Mouse (Mus musculus): ENCODE results near the gene Ssbp1.

Ssbp1 gene

DNA sequence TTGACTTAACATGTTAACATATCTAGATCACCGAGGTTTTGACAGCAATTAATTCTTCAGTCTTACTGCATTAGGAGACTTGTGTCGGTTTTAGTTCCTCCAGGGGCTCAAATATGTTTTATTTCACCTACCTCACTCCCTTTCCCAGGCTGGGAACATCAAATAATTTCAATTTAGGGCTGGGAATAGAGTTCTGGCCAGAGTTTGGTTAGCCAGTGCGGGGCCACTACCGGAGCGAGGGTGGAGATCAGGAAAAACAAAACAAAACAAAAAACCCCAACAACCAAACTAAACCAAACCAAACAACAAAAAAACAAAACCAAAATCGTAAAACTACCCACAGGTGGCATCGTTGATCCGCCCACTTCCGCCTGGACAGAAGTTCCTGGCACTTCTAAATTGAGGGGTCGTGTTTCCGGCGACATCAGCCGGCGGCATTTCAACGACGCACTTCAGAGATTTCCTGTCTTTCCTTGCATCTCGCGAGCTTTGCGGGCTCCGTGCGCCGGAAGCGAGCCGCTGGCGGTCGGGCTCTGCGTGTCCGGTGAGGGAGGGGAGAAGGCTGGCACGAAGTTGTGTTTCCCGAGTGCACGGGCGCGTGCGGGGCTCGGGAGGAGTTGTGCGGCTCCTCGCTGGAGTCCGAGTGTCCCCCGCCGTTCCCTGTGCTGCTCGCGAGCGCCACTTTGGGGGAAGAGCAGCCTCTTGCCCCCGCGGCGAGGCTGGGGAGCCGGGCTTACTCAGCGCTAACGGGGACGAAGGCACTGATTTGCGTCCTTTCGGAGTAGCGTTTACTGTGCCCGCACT lies at the start of gene Ssbp1:
Gene Ssbp1 (plus strand): TSS at position 437 of the 804 bp plus-strand sequence.
- in situ Hi-C loops (cut with MboI; ENCODE audit: unreplicated experiment in 2 of 2) = loop anchor here (5.0 to 25.0 kb wide), 6 partner anchors 34 to 1084 kb away; partner anchors contain the start of genes Agk (in 2 of the 2), Mrps33 (in 2 of the 2), E330009J07Rik (in 1 of the 2) and Wee2 (in 1 of the 2)

- in situ Hi-C loops (cut with MboI; ENCODE audit: unreplicated experiment in 2 of 2) = loop anchor here in 1 of 2 experiments (5.0 kb wide), 1 partner anchor 264 kb away; no protein-coding TSS in a partner anchor
Measured at GRCm38 (mm10) chr6:40423013-40423412, 48.1 kb upstream of the Ssbp1 start.

DNA sequence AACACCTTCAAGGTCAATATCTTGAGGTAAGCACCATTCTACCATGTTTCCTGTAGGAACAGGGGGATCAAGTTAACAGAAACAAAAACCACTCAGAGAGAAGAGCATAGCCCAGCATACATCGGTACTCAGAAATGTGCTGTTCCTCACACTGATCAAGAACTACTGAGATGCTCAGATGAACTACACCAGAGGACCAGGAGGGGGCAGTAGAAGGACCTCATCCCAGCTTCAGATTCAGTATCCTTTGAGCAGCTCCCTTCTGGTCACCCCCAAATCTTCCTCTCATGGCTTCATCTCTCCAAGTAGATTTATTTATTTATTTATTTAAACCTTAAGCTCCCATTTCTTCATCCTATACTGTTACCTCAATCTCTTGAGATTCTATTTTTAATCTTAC lies 47.4 kb upstream of the Ssbp1 start:
- in situ Hi-C loops (cut with MboI; ENCODE audit: unreplicated experiment in 2 of 2) = loop anchor here in 1 of 2 experiments (5.0 kb wide), 1 partner anchor 264 kb away; no protein-coding TSS in a partner anchor

DNA sequence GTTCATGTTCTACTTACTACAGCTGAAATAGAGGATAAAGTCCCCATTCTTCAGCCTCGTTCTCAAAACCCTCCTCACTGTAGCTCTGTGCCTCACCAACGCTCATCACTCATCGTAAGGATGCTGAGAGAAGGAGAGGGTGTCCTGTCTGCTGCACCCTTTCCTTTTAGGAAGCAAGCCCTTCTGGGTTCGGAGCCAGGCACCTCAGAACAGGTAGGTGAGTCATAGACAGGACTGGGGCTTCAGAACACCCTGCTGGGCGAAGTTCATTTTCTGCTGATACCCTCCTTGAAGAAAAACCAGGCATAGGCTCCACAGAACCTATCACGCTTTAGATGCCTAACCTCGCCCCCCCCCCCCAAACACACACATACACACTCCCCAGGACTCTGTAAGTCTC lies 43.7 kb upstream of the Ssbp1 start:
- in situ Hi-C loops (cut with MboI; ENCODE audit: unreplicated experiment in 2 of 2) = loop anchor here in 1 of 2 experiments (5.0 kb wide), 1 partner anchor 35 kb away; no protein-coding TSS in a partner anchor

DNA sequence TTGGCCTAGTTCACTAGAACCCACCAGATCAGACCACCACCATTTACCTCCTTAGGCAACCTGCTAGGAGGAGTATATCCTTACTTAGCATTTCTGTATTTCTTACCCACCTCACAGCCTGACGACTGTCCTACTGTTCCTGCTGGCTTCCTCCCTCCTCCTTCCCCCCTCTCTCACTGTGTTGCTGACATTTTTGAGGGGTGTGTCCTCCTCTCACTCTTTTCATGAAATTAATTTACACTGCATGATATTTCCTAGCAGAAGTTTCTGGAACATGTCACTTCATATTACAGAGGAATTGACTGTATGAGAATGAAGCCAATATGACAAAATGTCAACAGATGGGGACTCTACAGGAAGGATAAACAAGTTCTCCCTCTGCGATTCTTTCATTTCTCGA lies 42.5 kb upstream of the Ssbp1 start:
- in situ Hi-C loops (cut with MboI; ENCODE audit: unreplicated experiment in 2 of 2) = loop anchor here in 1 of 2 experiments (5.0 kb wide), 1 partner anchor 34 kb away; no protein-coding TSS in a partner anchor

DNA sequence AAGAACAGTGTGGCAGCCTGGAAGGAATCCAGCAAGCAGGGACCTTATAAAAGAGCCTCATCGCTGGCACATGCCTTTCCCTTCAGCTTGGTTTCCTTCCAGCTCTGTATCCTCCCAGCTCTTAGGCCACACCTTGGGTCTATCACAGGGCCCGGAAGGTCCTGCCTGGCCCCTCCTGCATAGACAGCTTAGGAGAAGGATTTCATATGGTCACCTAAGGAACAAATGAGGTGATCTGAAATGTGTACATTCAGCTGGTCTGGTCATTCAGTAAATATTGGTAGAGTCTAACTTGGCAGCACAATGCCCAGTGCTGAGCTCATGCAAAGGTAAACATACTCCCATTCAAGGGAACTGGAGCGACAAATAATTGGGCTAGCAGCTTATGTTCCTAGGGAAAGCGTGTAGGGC lies 41.6 kb upstream of the Ssbp1 start:
- in situ Hi-C loops (cut with MboI; ENCODE audit: unreplicated experiment in 2 of 2) = loop anchor here in 1 of 2 experiments (5.0 kb wide), 1 partner anchor 33 kb away; no protein-coding TSS in a partner anchor

DNA sequence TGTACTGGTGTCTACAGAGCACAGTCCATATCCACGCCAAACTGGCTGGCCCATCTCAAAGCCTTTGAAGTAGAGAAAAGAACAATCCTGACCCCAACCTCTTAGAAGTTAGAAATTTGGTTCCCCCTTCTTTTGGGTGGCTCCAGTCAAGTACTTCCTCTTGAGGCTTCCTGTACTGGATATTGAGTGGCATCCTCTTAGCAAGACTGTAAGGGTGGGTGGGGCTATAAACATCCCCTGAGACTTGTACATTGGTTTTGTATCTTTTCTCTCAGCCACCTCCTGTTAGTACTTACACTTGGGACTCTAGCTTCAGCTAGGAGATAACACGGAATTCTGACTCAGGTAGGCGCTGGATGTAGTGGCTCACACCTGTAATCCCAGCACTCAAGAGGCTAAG lies 40.9 kb upstream of the Ssbp1 start:
- in situ Hi-C loops (cut with MboI; ENCODE audit: unreplicated experiment in 2 of 2) = no loop called here

- in situ Hi-C loops (cut with MboI; ENCODE audit: unreplicated experiment in 2 of 2) = no loop called here
Measured at GRCm38 (mm10) chr6:40430878-40431277, 40.3 kb upstream of the Ssbp1 start.

GRCm38 (mm10) chr6:40431356-40431755 lies 39.8 kb upstream of the Ssbp1 start:
- in situ Hi-C loops (cut with MboI; ENCODE audit: unreplicated experiment in 2 of 2) = no loop called here

DNA sequence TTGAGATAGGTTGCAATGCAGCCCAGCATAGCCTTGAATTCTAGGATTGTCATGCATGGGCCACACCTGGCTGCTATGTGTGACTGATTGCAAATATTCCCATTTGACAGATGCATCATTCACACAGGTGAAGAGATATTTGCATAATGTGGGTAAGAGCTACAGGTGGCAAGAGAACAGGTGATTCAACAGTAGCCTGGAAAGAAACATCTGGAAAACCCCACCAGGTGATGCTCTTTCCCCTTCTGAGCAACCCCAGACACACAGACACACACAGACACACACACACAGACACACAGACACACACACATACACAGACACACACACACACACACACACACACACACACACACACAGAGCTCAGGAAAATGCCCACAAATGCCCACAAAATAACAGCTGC lies 39.3 kb upstream of the Ssbp1 start:
- in situ Hi-C loops (cut with MboI; ENCODE audit: unreplicated experiment in 2 of 2) = no loop called here

- in situ Hi-C loops (cut with MboI; ENCODE audit: unreplicated experiment in 2 of 2) = no loop called here
Measured at GRCm38 (mm10) chr6:40432346-40433275, 38.5 kb upstream of the Ssbp1 start.

DNA sequence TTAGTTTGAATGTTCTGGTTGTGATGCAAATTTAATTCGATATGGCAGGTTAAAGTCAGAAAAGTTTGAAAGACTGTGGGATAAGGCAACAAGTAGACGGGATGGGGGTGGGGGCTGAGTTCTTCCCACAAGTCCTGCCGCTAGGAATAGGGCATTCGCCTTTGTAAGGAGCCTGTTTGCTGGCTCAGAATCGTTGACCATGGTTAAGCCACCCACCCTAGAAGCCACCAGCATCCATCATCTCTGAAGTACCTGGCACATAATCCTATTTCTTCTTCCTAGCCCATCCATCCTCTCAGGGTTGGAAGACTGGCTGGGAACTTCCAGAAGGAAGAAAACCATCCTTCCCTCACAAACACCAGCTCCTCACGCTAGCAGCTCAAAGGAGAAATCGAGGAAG lies 36.5 kb upstream of the Ssbp1 start:
- in situ Hi-C loops (cut with MboI; ENCODE audit: unreplicated experiment in 2 of 2) = loop anchor here in 1 of 2 experiments (5.0 kb wide), 1 partner anchor 38 kb away; the partner anchor contains the start of gene Ssbp1

- in situ Hi-C loops (cut with MboI; ENCODE audit: unreplicated experiment in 2 of 2) = loop anchor here in 1 of 2 experiments (5.0 kb wide), 1 partner anchor 37 kb away; the partner anchor contains the start of gene Ssbp1
Measured at GRCm38 (mm10) chr6:40435151-40436046, 35.8 kb upstream of the Ssbp1 start.

- in situ Hi-C loops (cut with MboI; ENCODE audit: unreplicated experiment in 2 of 2) = loop anchor here in 1 of 2 experiments (5.0 kb wide), 1 partner anchor 36 kb away; the partner anchor contains the start of gene Ssbp1
Measured at GRCm38 (mm10) chr6:40436047-40436483, 35.1 kb upstream of the Ssbp1 start, which contains the start of gene E330009J07Rik. E330009J07Rik (minus strand) TSS chr6:40436135.

- in situ Hi-C loops (cut with MboI; ENCODE audit: unreplicated experiment in 2 of 2) = loop anchor here in 1 of 2 experiments (5.0 kb wide), 1 partner anchor 33 kb away; the partner anchor contains the start of gene Ssbp1
Measured at GRCm38 (mm10) chr6:40438936-40439335, 32.2 kb upstream of the Ssbp1 start, which contains the start of gene Wee2. Wee2 (plus strand) TSS chr6:40439088.

DNA sequence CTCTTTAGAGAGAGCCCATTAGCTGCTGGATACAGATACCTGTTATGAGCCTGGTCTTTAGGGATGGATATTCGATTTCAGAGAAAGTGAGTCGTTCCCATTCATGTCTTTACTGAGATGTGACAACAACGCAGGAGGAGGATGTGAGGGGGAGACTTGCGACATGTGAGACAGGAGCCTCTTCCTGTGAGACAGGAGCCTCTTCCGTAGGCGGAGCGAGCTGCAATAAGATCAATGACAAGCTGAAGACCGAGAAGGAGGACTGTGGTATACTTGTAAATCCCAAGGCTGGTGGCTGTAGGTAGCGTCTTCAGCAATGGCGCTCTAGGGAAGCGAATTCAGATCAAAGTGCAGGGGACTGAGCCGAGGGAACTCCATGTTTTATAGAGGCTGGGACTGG lies 31.4 kb upstream of the Ssbp1 start:
- in situ Hi-C loops (cut with MboI; ENCODE audit: unreplicated experiment in 2 of 2) = loop anchor here in 1 of 2 experiments (5.0 kb wide), 1 partner anchor 33 kb away; the partner anchor contains the start of gene Ssbp1

- in situ Hi-C loops (cut with MboI; ENCODE audit: unreplicated experiment in 2 of 2) = no loop called here
Measured at GRCm38 (mm10) chr6:40441276-40441675, 29.9 kb upstream of the Ssbp1 start.

- in situ Hi-C loops (cut with MboI; ENCODE audit: unreplicated experiment in 2 of 2) = no loop called here
Measured at GRCm38 (mm10) chr6:40441755-40442154, 29.4 kb upstream of the Ssbp1 start.

Measured in v-Abl transformed pro-B cells (cell line).